Mouse (Mus musculus): ENCODE results near the gene Rsf1. TPM values are rescaled to one million over a fixed set of nuclear protein-coding genes. Genes with fewer than 3 reads are reported as not detected.

The Rsf1 gene
- polyA plus RNA-seq, 1 experiment, result 3.3 TPM

DNA sequence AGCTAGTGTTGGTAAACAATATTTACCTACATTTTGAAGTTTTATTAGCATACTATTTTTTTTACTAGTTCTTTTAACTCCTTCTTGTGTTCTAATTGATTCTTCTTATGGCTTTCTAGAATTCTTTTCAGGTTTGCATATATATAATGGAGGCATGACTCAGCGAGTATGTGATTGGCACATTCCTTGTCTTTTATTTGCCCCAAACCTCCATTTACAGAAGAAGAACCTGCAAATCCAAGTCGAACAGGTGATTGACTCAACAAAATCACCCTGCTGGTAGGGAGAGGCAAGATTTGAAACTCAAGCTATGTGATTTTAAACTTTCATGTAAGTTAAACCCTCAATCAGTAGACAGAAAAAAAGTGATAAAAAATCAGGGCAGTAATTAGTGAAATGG, 51.6 kb downstream of the Rsf1 start:
- 83% methylated on average over 2 of the region's 2 CpGs for WGBS
- TF ChIP-seq CTCF (conservative IDR thresholded peaks at IDR 0.05; ENCODE audit: insufficient read depth, insufficient read length, low read depth, low read length) (no peak), POLR2A (IDR thresholded peaks at IDR 0.05; ENCODE audit: low read depth, low read length) (no peak)
- no peak overlapping the region for H3K27ac ChIP-seq (ENCODE audit: insufficient read depth, low read depth, low read length)

GRCm38 (mm10) chr7:97632897-97633296, 53.2 kb downstream of the Rsf1 start:
- 88% methylated on average over 1 of the region's 1 CpGs for WGBS
- Histone ChIP-seq H3K27ac (ENCODE audit: insufficient read depth, low read depth, low read length) (no peak overlapping the region), H3K4me1 (ENCODE audit: control insufficient read depth, insufficient read depth, low read length) (no peaks in the 10 kb centered on the region; the same call in 1 of the 2 replicates), H3K36me3 (ENCODE audit: control insufficient read depth, insufficient read depth, low read length) (no peaks in the 10 kb centered on the region), H3K4me3 (ENCODE audit: insufficient read depth, low read depth, low read length) (no peak overlapping the region), H3K27me3 (replicated peaks; ENCODE audit: control insufficient read depth, insufficient read depth, low read length) (no peaks in the 10 kb centered on the region)
- DNase-seq, result no peak
- no peak for TF ChIP-seq POLR2A (IDR thresholded peaks at IDR 0.05; ENCODE audit: low read depth, low read length)
- TF ChIP-seq CTCF (conservative IDR thresholded peaks at IDR 0.05; ENCODE audit: insufficient read depth, insufficient read length, low read depth, low read length), result no peak

More for the DNA sequence above, 51.6 kb downstream of the Rsf1 start:
- DNase-seq, result no peak
- Histone ChIP-seq H3K4me1 (ENCODE audit: control insufficient read depth, insufficient read depth, low read length) (no peaks in the 10 kb centered on the region; the same call in 1 of the 2 replicates), H3K4me3 (ENCODE audit: insufficient read depth, low read depth, low read length) (no peak overlapping the region), H3K27me3 (replicated peaks; ENCODE audit: control insufficient read depth, insufficient read depth, low read length) (no peaks in the 10 kb centered on the region), H3K36me3 (ENCODE audit: control insufficient read depth, insufficient read depth, low read length) (no peaks in the 10 kb centered on the region)

GRCm38 (mm10) chr7:97645060-97645459, 65.4 kb downstream of the Rsf1 start:
- 54% methylated on average over 3 of the region's 3 CpGs for WGBS
- DNase-seq, result peak; percentile 28
- no peaks in the 10 kb centered on the region for H3K36me3 ChIP-seq (ENCODE audit: control insufficient read depth, insufficient read depth, low read length)

DNA sequence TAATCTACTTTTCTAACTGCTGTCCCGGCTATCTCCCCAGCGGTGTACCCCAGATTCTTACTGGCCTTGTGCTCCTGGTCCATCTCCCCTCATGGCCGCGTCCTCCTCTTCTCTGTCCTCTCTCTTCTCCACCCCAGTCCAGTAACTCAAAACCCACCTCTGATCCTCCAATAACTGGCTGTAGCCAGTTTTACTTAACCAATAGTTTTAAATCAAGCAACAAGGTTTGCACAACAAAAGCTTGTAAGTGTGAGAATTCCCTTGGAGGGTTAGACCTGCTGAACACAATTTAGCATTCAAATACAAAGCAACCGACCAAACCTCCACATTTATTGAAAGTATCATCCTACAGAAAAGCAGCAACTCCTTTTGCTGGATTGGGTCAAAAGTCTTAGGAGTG, 68.0 kb downstream of the Rsf1 start:
- H3K27ac ChIP-seq (ENCODE audit: insufficient read depth, low read depth, low read length), result no peak overlapping the region
- no peak for DNase-seq
- no peaks in the 10 kb centered on the region for H3K27me3 ChIP-seq (replicated peaks; ENCODE audit: control insufficient read depth, insufficient read depth, low read length)
- H3K4me1 ChIP-seq (ENCODE audit: control insufficient read depth, insufficient read depth, low read length), result peaks cover 5% of the 10 kb centered on the region; the same call in 1 of the 2 replicates
- WGBS, result 91% methylated on average over 5 of the region's 5 CpGs
- no peak overlapping the region for H3K4me3 ChIP-seq (ENCODE audit: insufficient read depth, low read depth, low read length)
- H3K36me3 ChIP-seq (ENCODE audit: control insufficient read depth, insufficient read depth, low read length), result no peaks in the 10 kb centered on the region
- TF ChIP-seq CTCF (conservative IDR thresholded peaks at IDR 0.05; ENCODE audit: insufficient read depth, insufficient read length, low read depth, low read length), result no peak
- no peak for TF ChIP-seq POLR2A (IDR thresholded peaks at IDR 0.05; ENCODE audit: low read depth, low read length)

More at GRCm38 (mm10) chr7:97645060-97645459, 65.4 kb downstream of the Rsf1 start:
- TF ChIP-seq CTCF (conservative IDR thresholded peaks at IDR 0.05; ENCODE audit: insufficient read depth, insufficient read length, low read depth, low read length) (no peak), POLR2A (IDR thresholded peaks at IDR 0.05; ENCODE audit: low read depth, low read length) (no peak)
- H3K27ac ChIP-seq (ENCODE audit: insufficient read depth, low read depth, low read length), result no peak overlapping the region
- no peaks in the 10 kb centered on the region for H3K27me3 ChIP-seq (replicated peaks; ENCODE audit: control insufficient read depth, insufficient read depth, low read length)
- H3K4me3 ChIP-seq (ENCODE audit: insufficient read depth, low read depth, low read length), result no peak overlapping the region
- peaks cover 5% of the 10 kb centered on the region; the same call in 1 of the 2 replicates for H3K4me1 ChIP-seq (ENCODE audit: control insufficient read depth, insufficient read depth, low read length)

GRCm38 (mm10) chr7:97650729-97651128, 71.0 kb downstream of the Rsf1 start:
- H3K4me3 ChIP-seq (ENCODE audit: insufficient read depth, low read depth, low read length), result no peak overlapping the region
- H3K27ac ChIP-seq (ENCODE audit: insufficient read depth, low read depth, low read length), result no peak overlapping the region
- H3K27me3 ChIP-seq (replicated peaks; ENCODE audit: control insufficient read depth, insufficient read depth, low read length), result no peaks in the 10 kb centered on the region
- no peak for TF ChIP-seq CTCF (conservative IDR thresholded peaks at IDR 0.05; ENCODE audit: insufficient read depth, insufficient read length, low read depth, low read length)
- no peak for TF ChIP-seq POLR2A (IDR thresholded peaks at IDR 0.05; ENCODE audit: low read depth, low read length)
- H3K4me1 ChIP-seq (ENCODE audit: control insufficient read depth, insufficient read depth, low read length), result no peaks in the 10 kb centered on the region; the same call in 1 of the 2 replicates
- no peak for DNase-seq
- WGBS, result 83% methylated on average over 4 of the region's 4 CpGs
- no peaks in the 10 kb centered on the region; the same call in 1 of the 2 replicates for H3K36me3 ChIP-seq (ENCODE audit: control insufficient read depth, insufficient read depth, low read length)

DNA sequence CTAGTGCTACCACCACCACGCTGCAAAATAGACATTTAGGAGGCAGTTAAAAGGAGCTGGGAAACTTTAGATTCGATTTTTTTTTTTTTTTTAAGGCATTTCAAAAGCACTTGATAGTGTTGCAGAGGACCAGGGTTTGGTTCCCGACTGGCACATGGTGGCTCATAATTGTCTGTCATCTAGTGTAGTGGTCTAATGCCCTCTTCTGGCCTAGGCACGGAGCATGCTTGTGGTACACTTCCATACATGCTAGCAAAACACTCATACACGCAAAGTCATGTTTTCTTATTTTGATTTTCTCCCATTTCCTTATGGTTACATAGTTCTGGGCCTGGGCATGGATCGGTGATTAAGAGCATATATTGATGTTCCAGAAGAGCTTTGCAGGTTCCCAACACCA, 76.5 kb downstream of the Rsf1 start:
- DNase-seq, result peak; percentile 15
- H3K4me3 ChIP-seq (ENCODE audit: insufficient read depth, low read depth, low read length), result no peak overlapping the region
- H3K27me3 ChIP-seq (replicated peaks; ENCODE audit: control insufficient read depth, insufficient read depth, low read length), result no peaks in the 10 kb centered on the region
- H3K4me1 ChIP-seq (ENCODE audit: control insufficient read depth, insufficient read depth, low read length), result no peaks in the 10 kb centered on the region
- no peak overlapping the region for H3K27ac ChIP-seq (ENCODE audit: insufficient read depth, low read depth, low read length)
- 82% methylated on average over 6 of the region's 6 CpGs for WGBS
- no peaks in the 10 kb centered on the region; the same call in 1 of the 2 replicates for H3K36me3 ChIP-seq (ENCODE audit: control insufficient read depth, insufficient read depth, low read length)
- TF ChIP-seq POLR2A (IDR thresholded peaks at IDR 0.05; ENCODE audit: low read depth, low read length) (no peak), CTCF (conservative IDR thresholded peaks at IDR 0.05; ENCODE audit: insufficient read depth, insufficient read length, low read depth, low read length) (peak; percentile 51)

DNA sequence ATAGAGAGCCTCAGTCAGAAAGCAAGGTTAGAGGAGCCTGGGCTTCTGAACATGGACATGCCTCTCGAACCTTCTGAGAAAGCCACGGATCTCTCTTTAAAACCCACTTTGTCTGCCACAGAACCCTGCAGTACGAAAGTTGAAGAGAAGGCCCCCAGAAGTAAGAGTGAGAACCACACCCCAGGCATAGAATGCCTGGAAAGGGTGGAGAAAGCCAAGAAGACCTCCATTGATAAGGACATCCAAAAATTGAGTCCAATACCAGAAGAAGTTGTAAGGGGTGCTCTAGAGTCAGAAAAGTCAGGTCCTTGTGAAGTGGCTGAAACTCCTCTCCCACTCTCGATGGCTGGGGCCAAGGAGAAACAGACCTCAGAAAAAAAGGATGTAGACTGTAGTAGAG, 81.9 kb downstream of the Rsf1 start:
- TF ChIP-seq POLR2A (IDR thresholded peaks at IDR 0.05; ENCODE audit: low read depth, low read length) (no peak), CTCF (conservative IDR thresholded peaks at IDR 0.05; ENCODE audit: insufficient read depth, insufficient read length, low read depth, low read length) (no peak)
- no peak for DNase-seq
- WGBS, result 96% methylated on average over 4 of the region's 4 CpGs

More for the DNA sequence above, 81.9 kb downstream of the Rsf1 start:
- Histone ChIP-seq H3K36me3 (ENCODE audit: control insufficient read depth, insufficient read depth, low read length) (peaks cover 5% of the 10 kb centered on the region), H3K4me3 (ENCODE audit: insufficient read depth, low read depth, low read length) (no peak overlapping the region), H3K27me3 (replicated peaks; ENCODE audit: control insufficient read depth, insufficient read depth, low read length) (no peaks in the 10 kb centered on the region), H3K27ac (ENCODE audit: insufficient read depth, low read depth, low read length) (no peak overlapping the region), H3K4me1 (ENCODE audit: control insufficient read depth, insufficient read depth, low read length) (no peaks in the 10 kb centered on the region)
